Mouse (Mus musculus): Measurements from ENCODE around the gene Cpa1. TPM values are rescaled to one million over a fixed set of nuclear protein-coding genes. Genes with fewer than 3 reads are reported as not detected.

Cpa1 gene
- total RNA-seq, 2 experiments from 2014 or later = 1.0 to 2.4 TPM

Other genes starting within 250 kb of the Cpa1 start
- 10 to 100 TPM; 15.5 to 17.2 TPM for gene Zc3hc1, start 248.2 kb upstream of the Cpa1 start, total RNA-seq (2021)
- gene Klhdc10, start 237.3 kb upstream of the Cpa1 start, total RNA-seq (2021) = 10 to 100 TPM; 58.4 to 60.8 TPM
- 1 to 10 TPM; 6.9 to 7.6 TPM for gene Tmem209, start 129.4 kb upstream of the Cpa1 start, total RNA-seq (2021)
- under 1 TPM in 1 of 2 experiments, not detected in 1; 0.24 TPM for gene Ssmem1, start 129.4 kb upstream of the Cpa1 start, total RNA-seq (2021)
- not detected for gene Cpa2, start 97.6 kb upstream of the Cpa1 start, total RNA-seq (2021)
- gene Cpa4, start 70.8 kb upstream of the Cpa1 start, total RNA-seq (2021) = not detected
- gene Cpa5, start 28.2 kb upstream of the Cpa1 start, total RNA-seq (2021) = not detected
- 1 to 10 TPM; 2.9 to 3.1 TPM for gene Cep41, start 54.5 kb downstream of the Cpa1 start, total RNA-seq (2021)
- gene Mest, start 84.3 kb downstream of the Cpa1 start, total RNA-seq (2021) = 10 to 100 TPM; 51.2 to 65.0 TPM